Mouse (Mus musculus) adrenal gland, adult 10 weeks (tissue): ENCODE data around the gene Cttnbp2nl. TPM values are rescaled to one million over a fixed set of nuclear protein-coding genes. Genes with fewer than 3 reads are reported as not detected.

ENCODE experiments used
- polyA plus RNA-seq: library from polyadenylated mRNA; stranded (reverse); fragments of 350-450 nt; fragmentation: Illumina TruSeq; extraction: RNeasy Lipid Tissue Mini Kit (QIAGEN cat#74804); gene quantifications from one replicate; pipeline ENCODE4 v1.2.3, GENCODE M21; 2014; ENCODE audit warnings: low read depth, low replicate concordance

Cttnbp2nl gene
- 28.3 TPM for polyA plus RNA-seq

GRCm38 (mm10) chr3:105052937-105053697 is at the start of gene Cttnbp2nl:
Gene Cttnbp2nl, minus strand, starts transcription at chr3:105053146.

GRCm38 (mm10) chr3:105066544-105066943 is 13.6 kb upstream of the Cttnbp2nl start, which contains the start of gene 4930564D02Rik:
Gene 4930564D02Rik, plus strand, starts transcription at chr3:105066844.

GRCm38 (mm10) chr3:104961066-104962059 is 91.6 kb downstream of the Cttnbp2nl start, which contains the start of gene Wnt2b:
Gene Wnt2b, minus strand, starts transcription at chr3:104961921.

Other genes with a start within 250 kb of the Cttnbp2nl start
- 1.2 TPM for gene Mov10, start 234.6 kb downstream of the Cttnbp2nl start, polyA plus RNA-seq
- 174 TPM for gene St7l, start 189.1 kb downstream of the Cttnbp2nl start, polyA plus RNA-seq
- 264 TPM for gene Capza1, start 188.6 kb downstream of the Cttnbp2nl start, polyA plus RNA-seq
- 15.4 TPM for gene Wnt2b, start 91.2 kb downstream of the Cttnbp2nl start, polyA plus RNA-seq
- gene 4930564D02Rik, start 13.7 kb upstream of the Cttnbp2nl start, polyA plus RNA-seq, result not detected